Mouse (Mus musculus): ENCODE measurements around the gene Zfp654. TPM values are rescaled to one million over a fixed set of nuclear protein-coding genes. Genes with fewer than 3 reads are reported as not detected.
"Not testable (repeated sequence)": the region's sequence is repeated elsewhere in the genome, so short reads cannot be mapped to it uniquely, and the experiment has no call there.

The Zfp654 gene
- polyA plus RNA-seq, 1 experiment from 2014 or later: 5.5 TPM

GRCm38 (mm10) chr16:64875822-64876221, 24.4 kb upstream of the Zfp654 start:
- H3K27me3 ChIP-seq (ENCODE audit: low read depth, poor library complexity, severe bottlenecking): no peaks in the 10 kb centered on the region
- H3K9me3 ChIP-seq (replicated peaks): no peaks in the 10 kb centered on the region
- 85% methylated on average over 1 of the region's 1 CpGs for WGBS
- no peaks in the 10 kb centered on the region for H3K36me3 ChIP-seq
- H3K4me1 ChIP-seq: 0 out of 2 replicates have a peak, but pooled peaks cover 3% of the 10 kb centered on the region
- no peak for DNase-seq (ENCODE audit: low spot score)
- no peak overlapping the region for H3K27ac ChIP-seq (replicated peaks)
- H3K4me3 ChIP-seq: no peak overlapping the region

GRCm38 (mm10) chr16:64875384-64875783, 23.9 kb upstream of the Zfp654 start:
- Histone ChIP-seq H3K27me3 (ENCODE audit: low read depth, poor library complexity, severe bottlenecking) (no peaks in the 10 kb centered on the region), H3K27ac (replicated peaks) (no peak overlapping the region), H3K4me1 (0 out of 2 replicates have a peak, but pooled peaks cover 3% of the 10 kb centered on the region), H3K36me3 (no peaks in the 10 kb centered on the region), H3K9me3 (replicated peaks) (no peaks in the 10 kb centered on the region), H3K4me3 (no peak overlapping the region)
- no peak for DNase-seq (ENCODE audit: low spot score)
- 94% methylated on average over 10 of the region's 10 CpGs for WGBS

GRCm38 (mm10) chr16:64873416-64874305, 22.2 kb upstream of the Zfp654 start:
- Histone ChIP-seq H3K27ac (replicated peaks) (peak overlapping the region; percentile 88), H3K4me3 (peak overlapping the region; percentile 72), H3K9me3 (replicated peaks) (no peaks in the 10 kb centered on the region), H3K27me3 (ENCODE audit: low read depth, poor library complexity, severe bottlenecking) (no peaks in the 10 kb centered on the region), H3K36me3 (no peaks in the 10 kb centered on the region), H3K4me1 (0 out of 2 replicates have a peak, but pooled peaks cover 3% of the 10 kb centered on the region)
- 3% methylated on average over 29 of the region's 29 CpGs for WGBS
- peak; percentile 66 for DNase-seq (ENCODE audit: low spot score)

- Histone ChIP-seq H3K27ac (replicated peaks) (no peak overlapping the region), H3K27me3 (ENCODE audit: low read depth, poor library complexity, severe bottlenecking) (no peaks in the 10 kb centered on the region), H3K4me1 (0 out of 2 replicates have a peak, but pooled peaks cover 3% of the 10 kb centered on the region), H3K4me3 (peak overlapping the region; percentile 72), H3K36me3 (no peaks in the 10 kb centered on the region), H3K9me3 (replicated peaks) (no peaks in the 10 kb centered on the region)
- no peak for DNase-seq (ENCODE audit: low spot score)
- WGBS: 21% methylated on average over 7 of the region's 7 CpGs
Measured at GRCm38 (mm10) chr16:64872841-64873240, 21.4 kb upstream of the Zfp654 start.

- Histone ChIP-seq H3K4me1 (0 out of 2 replicates have a peak, but pooled peaks cover 3% of the 10 kb centered on the region), H3K36me3 (no peaks in the 10 kb centered on the region), H3K4me3 (no peak overlapping the region), H3K27ac (replicated peaks) (no peak overlapping the region), H3K27me3 (ENCODE audit: low read depth, poor library complexity, severe bottlenecking) (no peaks in the 10 kb centered on the region), H3K9me3 (replicated peaks) (no peaks in the 10 kb centered on the region)
- no peak for DNase-seq (ENCODE audit: low spot score)
- WGBS: 26% methylated on average over 3 of the region's 3 CpGs
Measured at GRCm38 (mm10) chr16:64872296-64872695, 20.8 kb upstream of the Zfp654 start.

- 69% methylated on average over 2 of the region's 2 CpGs for WGBS
- H3K27me3 ChIP-seq (ENCODE audit: low read depth, poor library complexity, severe bottlenecking): no peaks in the 10 kb centered on the region
- H3K27ac ChIP-seq (replicated peaks): no peak overlapping the region
- H3K4me1 ChIP-seq: 0 out of 2 replicates have a peak, but pooled peaks cover 3% of the 10 kb centered on the region
- no peaks in the 10 kb centered on the region for H3K9me3 ChIP-seq (replicated peaks)
- H3K4me3 ChIP-seq: no peak overlapping the region
- no peaks in the 10 kb centered on the region for H3K36me3 ChIP-seq
- DNase-seq (ENCODE audit: low spot score): no peak
Measured at GRCm38 (mm10) chr16:64869621-64870020, 18.2 kb upstream of the Zfp654 start.

- 0 out of 2 replicates have a peak, but pooled peaks cover 3% of the 10 kb centered on the region for H3K4me1 ChIP-seq
- H3K27me3 ChIP-seq (ENCODE audit: low read depth, poor library complexity, severe bottlenecking): no peaks in the 10 kb centered on the region
- H3K4me3 ChIP-seq: no peak overlapping the region
- 72% methylated on average over 6 of the region's 6 CpGs for WGBS
- H3K27ac ChIP-seq (replicated peaks): no peak overlapping the region
- no peaks in the 10 kb centered on the region for H3K9me3 ChIP-seq (replicated peaks)
- H3K36me3 ChIP-seq: no peaks in the 10 kb centered on the region
- DNase-seq (ENCODE audit: low spot score): no peak
Measured at GRCm38 (mm10) chr16:64868613-64869012, 17.2 kb upstream of the Zfp654 start.

- not testable (repeated sequence) for H3K4me1 ChIP-seq; H3K27me3 ChIP-seq (ENCODE audit: low read depth, poor library complexity, severe bottlenecking)
- 91% methylated on average over 8 of the region's 8 CpGs for WGBS
Measured at GRCm38 (mm10) chr16:64865841-64866240, 14.4 kb upstream of the Zfp654 start.

GRCm38 (mm10) chr16:64856946-64857345, 5.5 kb upstream of the Zfp654 start:
- Histone ChIP-seq H3K27me3 (ENCODE audit: low read depth, poor library complexity, severe bottlenecking) (no peaks in the 10 kb centered on the region), H3K36me3 (peaks cover 45% of the 10 kb centered on the region), H3K27ac (replicated peaks) (no peak overlapping the region), H3K4me1 (peaks cover 18% of the 10 kb centered on the region), H3K4me3 (no peak overlapping the region), H3K9me3 (replicated peaks) (no peaks in the 10 kb centered on the region)
- 90% methylated on average over 3 of the region's 3 CpGs for WGBS
- DNase-seq (ENCODE audit: low spot score): no peak

More at GRCm38 (mm10) chr16:64865841-64866240, 14.4 kb upstream of the Zfp654 start:
- DNase-seq (ENCODE audit: low spot score); H3K27ac ChIP-seq (replicated peaks); H3K4me3 ChIP-seq; H3K9me3 ChIP-seq (replicated peaks); H3K36me3 ChIP-seq: not testable (repeated sequence)

GRCm38 (mm10) chr16:64852891-64853290, 1.4 kb upstream of the Zfp654 start:
- Histone ChIP-seq H3K4me1 (peaks cover 32% of the 10 kb centered on the region), H3K27me3 (ENCODE audit: low read depth, poor library complexity, severe bottlenecking) (no peaks in the 10 kb centered on the region), H3K36me3 (peaks cover 39% of the 10 kb centered on the region), H3K4me3 (peak overlapping the region; percentile 94), H3K27ac (replicated peaks) (peak overlapping the region; percentile 97), H3K9me3 (replicated peaks) (no peaks in the 10 kb centered on the region)
- WGBS: 11% methylated on average over 14 of the region's 14 CpGs
- no peak for DNase-seq (ENCODE audit: low spot score)

GRCm38 (mm10) chr16:64852441-64852871, 1.0 kb upstream of the Zfp654 start:
- peaks cover 32% of the 10 kb centered on the region for H3K4me1 ChIP-seq
- whole genome bisulfite sequencing: under 1% methylated on average over 51 of the region's 53 CpGs
- H3K36me3 ChIP-seq: peaks cover 34% of the 10 kb centered on the region
- no peaks in the 10 kb centered on the region for H3K9me3 ChIP-seq (replicated peaks)
- peak overlapping the region; percentile 94 for H3K4me3 ChIP-seq
- no peaks in the 10 kb centered on the region for H3K27me3 ChIP-seq (ENCODE audit: low read depth, poor library complexity, severe bottlenecking)
- DNase-seq (ENCODE audit: low spot score): peak; percentile 50
- H3K27ac ChIP-seq (replicated peaks): peak overlapping the region; percentile 97

- peaks cover 21% of the 10 kb centered on the region for H3K36me3 ChIP-seq
- DNase-seq (ENCODE audit: low spot score): no peak
- H3K4me1 ChIP-seq: peaks cover 32% of the 10 kb centered on the region
- H3K4me3 ChIP-seq: peak overlapping the region; percentile 94
- H3K27ac ChIP-seq (replicated peaks): peak overlapping the region; percentile 97
- H3K27me3 ChIP-seq (ENCODE audit: low read depth, poor library complexity, severe bottlenecking): no peaks in the 10 kb centered on the region
- WGBS: under 1% methylated on average over 44 of the region's 45 CpGs
- no peaks in the 10 kb centered on the region for H3K9me3 ChIP-seq (replicated peaks)
Measured at GRCm38 (mm10) chr16:64851085-64851562, 328 bp downstream of the Zfp654 start.
